Mouse (Mus musculus): Measurements from ENCODE around the gene Basp1. TPM values are rescaled to one million over a fixed set of nuclear protein-coding genes. Genes with fewer than 3 reads are reported as not detected.

Basp1 gene
- polyA plus RNA-seq, 1 experiment, result 45.9 TPM

GRCm38 (mm10) chr15:25403879-25404278 lies 9.7 kb downstream of the Basp1 start:
- Histone ChIP-seq H3K9me3 (no peaks in the 10 kb centered on the region; the same call in 1 of the 2 replicates), H3K4me1 (peaks cover 4% of the 10 kb centered on the region; the same call in 1 of the 2 replicates), H3K36me3 (replicated peaks; ENCODE audit: low read length) (no peaks in the 10 kb centered on the region), H3K27me3 (replicated peaks) (no peaks in the 10 kb centered on the region), H3K4me3 (replicated peaks) (no peak overlapping the region)
- TF ChIP-seq GATA1 (IDR thresholded peaks at IDR 0.05; ENCODE audit: borderline replicate concordance, low read length) (no peak), FLI1 (IDR thresholded peaks at IDR 0.05; ENCODE audit: low read length) (no peak)

DNA sequence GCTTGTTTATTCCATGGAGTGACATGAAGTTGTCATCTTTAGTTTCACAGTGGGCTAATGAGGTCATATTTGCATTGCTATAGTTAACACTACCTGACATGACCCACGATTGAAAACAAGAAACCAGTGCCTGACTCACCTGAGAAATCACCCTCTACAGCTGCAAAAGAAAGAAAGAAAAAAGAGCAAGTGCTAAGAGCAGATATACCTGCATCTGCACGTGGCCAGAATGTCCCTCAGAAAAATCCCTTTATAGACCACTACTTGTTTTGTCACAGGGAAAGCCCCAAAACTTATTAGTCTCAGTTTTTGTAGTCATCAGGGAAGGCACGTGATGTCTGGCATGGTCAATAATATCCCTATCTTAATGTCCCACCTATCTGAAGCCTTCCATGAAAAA lies 11.6 kb downstream of the Basp1 start:
- Histone ChIP-seq H3K36me3 (replicated peaks; ENCODE audit: low read length) (no peaks in the 10 kb centered on the region), H3K4me1 (peaks cover 4% of the 10 kb centered on the region; the same call in 1 of the 2 replicates)
- no peak for TF ChIP-seq GATA1 (IDR thresholded peaks at IDR 0.05; ENCODE audit: borderline replicate concordance, low read length)
- TF ChIP-seq FLI1 (IDR thresholded peaks at IDR 0.05; ENCODE audit: low read length), result no peak

GRCm38 (mm10) chr15:25400276-25400675 lies 13.3 kb downstream of the Basp1 start:
- no peaks in the 10 kb centered on the region for H3K27me3 ChIP-seq (replicated peaks)
- no peak overlapping the region for H3K4me3 ChIP-seq (replicated peaks)
- H3K4me1 ChIP-seq, result peaks cover 4% of the 10 kb centered on the region; the same call in 1 of the 2 replicates
- TF ChIP-seq FLI1 (IDR thresholded peaks at IDR 0.05; ENCODE audit: low read length), result no peak
- no peak for TF ChIP-seq GATA1 (IDR thresholded peaks at IDR 0.05; ENCODE audit: borderline replicate concordance, low read length)
- H3K36me3 ChIP-seq (replicated peaks; ENCODE audit: low read length), result no peaks in the 10 kb centered on the region
- H3K9me3 ChIP-seq, result no peaks in the 10 kb centered on the region; the same call in 1 of the 2 replicates

More for the DNA sequence above, 11.6 kb downstream of the Basp1 start:
- Histone ChIP-seq H3K4me3 (replicated peaks) (no peak overlapping the region), H3K9me3 (no peaks in the 10 kb centered on the region; the same call in 1 of the 2 replicates), H3K27me3 (replicated peaks) (no peaks in the 10 kb centered on the region)

DNA sequence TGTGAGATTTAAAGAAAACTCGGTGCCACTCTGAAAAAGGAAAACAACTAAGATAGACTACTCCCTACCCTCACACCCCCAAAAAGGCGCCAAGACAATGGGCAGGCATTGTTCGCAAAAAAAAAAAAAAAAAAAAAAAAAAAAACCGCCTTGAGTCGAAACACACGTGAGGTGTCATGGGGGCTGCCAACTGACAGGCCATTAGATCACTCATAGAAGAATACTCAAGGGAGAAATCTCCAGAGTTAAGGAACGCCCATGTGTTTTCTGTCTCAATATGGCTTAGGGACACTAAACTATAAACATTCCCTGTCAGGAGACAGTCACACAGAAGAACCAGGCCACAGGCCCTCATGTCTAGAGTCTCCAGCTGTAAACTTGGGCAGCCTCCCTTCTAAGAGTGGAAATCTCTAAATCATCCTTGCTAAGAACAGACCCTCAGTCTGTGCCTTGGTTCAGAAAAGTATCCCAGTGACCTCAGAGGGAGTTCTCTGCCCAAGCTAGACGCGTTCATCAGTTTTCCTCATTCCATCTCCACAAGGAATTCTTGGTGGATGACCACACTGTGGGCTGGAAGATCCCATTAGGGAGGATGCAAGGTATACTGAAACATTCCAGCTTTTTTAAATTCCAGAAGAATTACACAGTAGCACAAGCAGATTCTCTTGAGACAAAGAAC lies 17.5 kb downstream of the Basp1 start:
- Histone ChIP-seq H3K4me3 (replicated peaks) (no peak overlapping the region), H3K4me1 (peaks cover 23% of the 10 kb centered on the region), H3K9me3 (no peaks in the 10 kb centered on the region), H3K27me3 (replicated peaks) (no peaks in the 10 kb centered on the region), H3K36me3 (replicated peaks; ENCODE audit: low read length) (no peaks in the 10 kb centered on the region)
- TF ChIP-seq FLI1 (IDR thresholded peaks at IDR 0.05; ENCODE audit: low read length) (no peak), GATA1 (IDR thresholded peaks at IDR 0.05; ENCODE audit: borderline replicate concordance, low read length) (no peak)

DNA sequence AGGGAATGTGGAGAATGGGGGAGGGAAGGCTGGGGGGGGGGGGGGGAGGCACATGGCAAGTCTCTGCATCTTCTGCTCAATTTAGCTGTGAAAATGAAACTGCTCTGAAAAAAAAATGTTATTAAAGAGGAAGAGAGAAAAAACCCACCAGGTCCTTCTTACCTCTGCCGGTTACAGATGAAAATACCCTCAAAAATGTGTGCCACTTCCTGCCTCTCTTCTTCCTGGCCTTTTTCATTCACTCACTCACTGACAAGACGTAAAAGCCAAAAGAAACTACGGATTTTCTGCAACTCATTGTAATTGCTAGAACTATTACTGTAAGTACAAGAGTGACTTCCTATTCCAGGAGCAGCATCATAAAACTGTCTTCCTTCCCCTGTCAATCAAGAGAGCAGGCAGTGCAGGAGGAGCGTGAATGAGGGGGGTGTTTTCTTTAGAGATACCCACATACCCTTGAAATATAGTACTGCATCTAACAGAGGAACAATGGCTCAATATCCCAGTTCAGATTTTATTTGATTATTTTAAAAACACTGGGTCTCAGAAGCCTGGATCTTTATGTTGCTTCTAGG lies 21.0 kb downstream of the Basp1 start:
- Histone ChIP-seq H3K36me3 (replicated peaks; ENCODE audit: low read length) (peaks cover 4% of the 10 kb centered on the region), H3K27me3 (replicated peaks) (no peaks in the 10 kb centered on the region), H3K9me3 (no peaks in the 10 kb centered on the region), H3K4me1 (peaks cover 25% of the 10 kb centered on the region), H3K4me3 (replicated peaks) (peak overlapping the region; percentile 82)
- no peak for TF ChIP-seq FLI1 (IDR thresholded peaks at IDR 0.05; ENCODE audit: low read length)
- no peak for TF ChIP-seq GATA1 (IDR thresholded peaks at IDR 0.05; ENCODE audit: borderline replicate concordance, low read length)

DNA sequence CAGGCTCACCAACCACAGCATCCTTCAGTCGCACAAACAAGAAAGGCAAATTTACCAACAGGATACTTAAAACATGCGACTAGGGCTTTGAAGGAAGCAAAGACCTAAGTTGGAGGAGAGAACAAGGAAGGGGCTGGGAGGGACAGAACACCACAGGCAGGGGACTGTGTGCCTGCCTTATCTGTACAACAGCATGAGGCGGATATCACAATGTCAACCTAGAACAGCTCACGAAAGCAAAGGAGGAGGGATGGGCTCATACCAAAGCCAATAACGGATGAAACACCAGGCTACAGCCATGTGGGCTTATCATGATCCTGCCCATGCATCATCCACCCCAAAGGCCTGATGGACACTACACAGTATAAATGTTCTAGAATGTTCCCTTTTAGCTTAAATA lies 22.4 kb downstream of the Basp1 start:
- Histone ChIP-seq H3K9me3 (no peaks in the 10 kb centered on the region), H3K27me3 (replicated peaks) (no peaks in the 10 kb centered on the region), H3K36me3 (replicated peaks; ENCODE audit: low read length) (peaks cover 7% of the 10 kb centered on the region), H3K4me1 (peaks cover 25% of the 10 kb centered on the region), H3K4me3 (replicated peaks) (no peak overlapping the region)
- TF ChIP-seq FLI1 (IDR thresholded peaks at IDR 0.05; ENCODE audit: low read length), result no peak
- no peak for TF ChIP-seq GATA1 (IDR thresholded peaks at IDR 0.05; ENCODE audit: borderline replicate concordance, low read length)

DNA sequence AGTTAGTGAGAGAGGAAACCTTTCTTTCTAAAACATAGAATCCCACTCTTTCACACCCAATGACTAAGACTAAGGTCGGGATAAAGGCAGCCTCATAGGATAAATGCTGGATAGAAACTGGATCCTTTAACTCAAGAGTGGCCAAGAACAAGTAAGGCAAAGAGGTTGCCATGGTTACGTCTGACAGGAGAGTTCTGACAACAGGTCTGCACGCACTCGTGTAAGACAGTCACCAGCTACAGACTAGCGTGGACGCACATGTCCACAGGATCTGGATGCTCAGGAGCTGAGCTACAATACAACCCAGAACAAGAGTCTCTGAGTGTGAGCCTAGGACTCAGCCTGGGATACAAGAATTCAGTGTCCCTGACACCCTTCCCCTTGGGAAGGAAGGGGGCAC lies 26.0 kb downstream of the Basp1 start:
- Histone ChIP-seq H3K4me3 (replicated peaks) (no peak overlapping the region), H3K9me3 (no peaks in the 10 kb centered on the region), H3K4me1 (peaks cover 15% of the 10 kb centered on the region), H3K36me3 (replicated peaks; ENCODE audit: low read length) (peaks cover 7% of the 10 kb centered on the region), H3K27me3 (replicated peaks) (no peaks in the 10 kb centered on the region)
- no peak for TF ChIP-seq GATA1 (IDR thresholded peaks at IDR 0.05; ENCODE audit: borderline replicate concordance, low read length)
- no peak for TF ChIP-seq FLI1 (IDR thresholded peaks at IDR 0.05; ENCODE audit: low read length)

GRCm38 (mm10) chr15:25380051-25380450 lies 33.5 kb downstream of the Basp1 start:
- Histone ChIP-seq H3K9me3 (0 out of 2 replicates have a peak, but pooled peaks cover 3% of the 10 kb centered on the region), H3K4me1 (no peaks in the 10 kb centered on the region)
- no peak for TF ChIP-seq FLI1 (IDR thresholded peaks at IDR 0.05; ENCODE audit: low read length)
- no peak for TF ChIP-seq GATA1 (IDR thresholded peaks at IDR 0.05; ENCODE audit: borderline replicate concordance, low read length)

GRCm38 (mm10) chr15:25378707-25379106 lies 34.9 kb downstream of the Basp1 start:
- Histone ChIP-seq H3K4me3 (replicated peaks) (no peak overlapping the region), H3K4me1 (no peaks in the 10 kb centered on the region), H3K9me3 (0 out of 2 replicates have a peak, but pooled peaks cover 3% of the 10 kb centered on the region), H3K36me3 (replicated peaks; ENCODE audit: low read length) (no peaks in the 10 kb centered on the region), H3K27me3 (replicated peaks) (no peaks in the 10 kb centered on the region)
- TF ChIP-seq GATA1 (IDR thresholded peaks at IDR 0.05; ENCODE audit: borderline replicate concordance, low read length), result no peak
- TF ChIP-seq FLI1 (IDR thresholded peaks at IDR 0.05; ENCODE audit: low read length), result no peak

More at GRCm38 (mm10) chr15:25380051-25380450, 33.5 kb downstream of the Basp1 start:
- Histone ChIP-seq H3K27me3 (replicated peaks) (no peaks in the 10 kb centered on the region), H3K4me3 (replicated peaks) (no peak overlapping the region), H3K36me3 (replicated peaks; ENCODE audit: low read length) (no peaks in the 10 kb centered on the region)

- Histone ChIP-seq H3K4me1 (no peaks in the 10 kb centered on the region), H3K4me3 (replicated peaks) (no peak overlapping the region), H3K36me3 (replicated peaks; ENCODE audit: low read length) (no peaks in the 10 kb centered on the region), H3K27me3 (replicated peaks) (no peaks in the 10 kb centered on the region), H3K9me3 (0 out of 2 replicates have a peak, but pooled peaks cover 3% of the 10 kb centered on the region)
- TF ChIP-seq FLI1 (IDR thresholded peaks at IDR 0.05; ENCODE audit: low read length) (no peak), GATA1 (IDR thresholded peaks at IDR 0.05; ENCODE audit: borderline replicate concordance, low read length) (no peak)
Measured at GRCm38 (mm10) chr15:25376914-25377313, 36.6 kb downstream of the Basp1 start.
